Mouse (Mus musculus) intestine, embryonic 15.5 days (tissue): ENCODE measurements at regions not wholly inside any gene's neighbourhood (a gene's known extent, or its start where the extent isn't known, plus 50 kb on each side); places are given as distances from the start of the nearest gene placed in this dataset.

Source experiments
- ATAC-seq: fragments of 200-750 bp; cut with Nextera tagmentation; 2 replicates; pipeline ENCODE4 v1.8.0; 2017; ENCODE audit warnings: moderate TSS enrichment, moderate library complexity
- H3K27ac ChIP-seq: fragments of 300-500 bp; sonication (generic); 2 replicates; pipeline ENCODE4 v1.5.1; 2015; ENCODE audit warnings: mild to moderate bottlenecking, inconsistent platforms
- H3K27me3 ChIP-seq: fragments of 300-500 bp; sonication (generic); replicated peaks from 2 replicates; pipeline ENCODE4 v1.6.1; 2015; ENCODE audit warnings: inconsistent platforms
- H3K36me3 ChIP-seq: fragments of 300-500 bp; sonication (generic); 2 replicates; pipeline ENCODE4 v1.6.1; 2015; ENCODE audit warnings: inconsistent platforms
- H3K4me1 ChIP-seq: fragments of 300-500 bp; sonication (generic); replicated peaks from 2 replicates; pipeline ENCODE4 v1.6.1; 2015; ENCODE audit warnings: inconsistent platforms
- H3K4me2 ChIP-seq: fragments of 300-500 bp; sonication (generic); replicated peaks from 2 replicates; pipeline ENCODE4 v1.6.1; 2015; ENCODE audit warnings: mild to moderate bottlenecking, inconsistent platforms
- H3K4me3 ChIP-seq: fragments of 300-500 bp; sonication (generic); replicated peaks from 2 replicates; pipeline ENCODE4 v1.5.1; 2015; ENCODE audit warnings: inconsistent platforms
- H3K9ac ChIP-seq: fragments of 300-500 bp; sonication (generic); 2 replicates; pipeline ENCODE4 v1.6.1; 2015; ENCODE audit warnings: inconsistent platforms
- H3K9me3 ChIP-seq: fragments of 300-500 bp; sonication (generic); 2 replicates; pipeline ENCODE4 v1.6.1; 2016; ENCODE audit warnings: inconsistent platforms
- WGBS: fragments of 180-500 bp; shearing (Covaris S2); methylation state at CpG from one replicate; pipeline ENCODE4 v1.1.7; 2015; 5-methylcytosine and 5-hydroxymethylcytosine counted together

- Histone ChIP-seq H3K36me3 (no peaks in the 10 kb centered on the region), H3K9me3 (no peaks in the 10 kb centered on the region), H3K27me3 (no peaks in the 10 kb centered on the region), H3K4me3 (no peak overlapping the region), H3K27ac (no peak overlapping the region), H3K4me2 (no peak overlapping the region), H3K4me1 (no peaks in the 10 kb centered on the region), H3K9ac (no peak overlapping the region)
- ATAC-seq: no peak
- WGBS: 67% methylated on average over 13 of the region's 13 CpGs
Observed at GRCm38 (mm10) chr7:71456421-71456820, 105.1 kb upstream of the Gm10295 start.

DNA sequence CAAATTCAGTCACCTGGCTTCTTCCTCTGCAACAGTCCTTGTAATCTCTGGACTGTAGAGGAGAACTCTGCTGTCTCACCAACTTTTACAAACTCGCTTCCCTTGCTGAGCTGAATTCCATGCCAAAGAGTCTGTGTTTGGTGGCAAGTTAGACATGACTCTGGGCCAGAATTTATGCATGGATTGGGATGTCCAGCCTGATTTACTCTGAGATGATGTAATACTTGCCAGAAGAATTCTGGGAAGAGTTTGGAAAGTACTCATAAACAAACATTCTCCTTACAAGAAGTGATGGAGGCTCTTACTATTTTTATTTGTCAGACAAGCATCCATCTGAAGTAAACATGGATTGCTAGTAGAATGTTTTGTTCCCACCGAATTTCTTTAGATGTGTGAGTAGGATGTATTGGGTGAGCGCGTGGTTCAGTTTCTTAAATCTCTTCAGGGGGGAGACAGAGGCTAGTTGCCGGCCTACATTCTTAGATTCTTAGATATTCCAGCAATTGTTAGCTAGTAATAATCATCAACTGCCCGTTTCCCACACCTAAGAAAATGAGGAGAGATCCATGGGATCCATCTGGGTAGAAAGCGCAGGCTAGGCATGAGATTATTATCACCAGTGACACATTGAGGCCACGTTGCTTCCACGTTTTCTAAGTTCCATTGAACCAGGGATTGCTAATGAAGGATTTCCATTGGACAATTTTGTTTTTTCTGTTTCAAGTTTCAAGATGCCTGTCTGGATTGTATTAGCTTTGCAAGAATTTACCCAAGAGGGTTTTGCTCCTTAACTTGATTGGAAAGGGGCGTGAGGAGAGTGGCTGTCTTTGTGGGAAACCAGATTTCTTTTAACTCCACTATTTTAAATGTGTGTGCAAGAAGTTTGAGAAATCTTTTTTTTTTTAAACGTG is 89.3 kb upstream of the Gm10295 start:
- ATAC-seq: no peak
- no peak overlapping the region for H3K27ac ChIP-seq

DNA sequence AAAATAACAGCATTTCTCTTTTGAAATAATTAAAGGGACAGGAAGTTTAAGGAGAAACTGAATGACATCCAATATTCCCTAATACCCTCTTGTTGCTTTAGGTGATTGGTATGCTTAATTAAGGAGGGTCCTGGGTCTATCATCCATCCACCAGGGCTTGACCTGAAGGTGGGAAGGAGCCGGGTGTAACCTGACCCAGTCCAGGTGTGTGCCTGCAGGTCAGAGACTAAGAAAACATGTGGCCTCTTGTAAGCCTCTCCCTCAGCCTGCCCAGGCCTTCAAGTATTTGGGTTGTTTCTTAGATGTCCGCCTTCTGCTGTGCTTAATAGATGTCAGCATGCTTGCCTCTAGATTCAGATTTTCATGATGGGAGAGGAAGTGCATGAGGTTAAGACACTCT is 74.7 kb upstream of the Gm10295 start:
- Histone ChIP-seq H3K27ac (no peak overlapping the region), H3K4me2 (no peak overlapping the region), H3K36me3 (no peaks in the 10 kb centered on the region), H3K9ac (no peak overlapping the region), H3K4me3 (no peak overlapping the region), H3K9me3 (no peaks in the 10 kb centered on the region), H3K4me1 (no peaks in the 10 kb centered on the region), H3K27me3 (no peaks in the 10 kb centered on the region)
- ATAC-seq: no peak
- WGBS: 47% methylated on average over 2 of the region's 2 CpGs

More for the DNA sequence above, 89.3 kb upstream of the Gm10295 start:
- no peaks in the 10 kb centered on the region for H3K36me3 ChIP-seq
- no peak overlapping the region for H3K9ac ChIP-seq
- H3K4me1 ChIP-seq: no peaks in the 10 kb centered on the region
- no peak overlapping the region for H3K4me3 ChIP-seq
- 85% methylated on average over 11 of the region's 11 CpGs for WGBS
- no peaks in the 10 kb centered on the region for H3K27me3 ChIP-seq
- H3K9me3 ChIP-seq: no peaks in the 10 kb centered on the region
- H3K4me2 ChIP-seq: no peak overlapping the region

DNA sequence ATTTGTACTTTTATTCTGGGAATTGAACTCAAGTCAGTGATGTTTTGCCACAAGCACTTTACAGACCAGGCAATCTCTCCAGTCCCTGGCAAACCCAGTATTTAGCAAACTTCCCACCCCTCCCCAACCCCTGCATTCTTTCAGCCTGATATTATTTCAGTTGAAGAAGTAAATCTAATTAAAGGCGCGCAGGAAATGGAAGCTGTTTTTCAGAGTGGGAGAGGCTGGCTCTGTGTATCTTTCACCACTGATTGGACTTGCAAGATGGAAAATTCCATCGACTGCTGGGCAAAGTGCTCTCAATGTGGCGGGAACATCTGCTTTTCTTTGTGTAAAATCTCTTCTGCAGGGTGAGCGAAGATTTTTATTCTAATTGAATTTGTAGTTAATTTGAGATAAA is 68.0 kb upstream of the Gm10295 start:
- Histone ChIP-seq H3K27ac (no peak overlapping the region), H3K9ac (no peak overlapping the region), H3K36me3 (no peaks in the 10 kb centered on the region), H3K9me3 (no peaks in the 10 kb centered on the region), H3K4me2 (no peak overlapping the region), H3K4me1 (no peaks in the 10 kb centered on the region), H3K27me3 (no peaks in the 10 kb centered on the region), H3K4me3 (no peak overlapping the region)
- 45% methylated on average over 5 of the region's 5 CpGs for WGBS
- peak; percentile 36; the same call in 1 of the 2 replicates for ATAC-seq

DNA sequence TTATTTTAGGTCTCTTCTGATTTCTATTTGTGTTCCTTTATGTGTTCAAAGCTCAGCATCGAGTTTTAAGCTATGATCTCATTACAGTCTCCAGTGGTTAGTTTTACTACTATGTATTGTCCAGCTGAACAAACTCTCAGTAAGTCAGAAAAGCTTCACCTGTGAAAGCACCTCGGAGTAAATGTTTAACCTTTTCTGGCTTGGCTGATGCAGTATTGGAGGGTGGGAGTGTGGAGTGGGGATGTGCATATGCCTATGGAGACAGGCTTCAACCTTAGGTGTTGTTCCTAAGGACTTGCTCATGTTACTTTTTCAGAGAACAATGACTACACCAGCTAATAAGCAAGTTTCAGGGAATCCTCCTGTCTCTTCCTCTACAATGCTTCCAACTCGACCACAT is 67.6 kb upstream of the Gm10295 start:
- no peaks in the 10 kb centered on the region for H3K36me3 ChIP-seq
- ATAC-seq: peak; percentile 59; the same call in 1 of the 2 replicates
- no peak overlapping the region for H3K4me3 ChIP-seq
- no peaks in the 10 kb centered on the region for H3K9me3 ChIP-seq
- H3K27ac ChIP-seq: no peak overlapping the region
- H3K9ac ChIP-seq: no peak overlapping the region
- no peaks in the 10 kb centered on the region for H3K4me1 ChIP-seq
- no peaks in the 10 kb centered on the region for H3K27me3 ChIP-seq
- H3K4me2 ChIP-seq: no peak overlapping the region
- 45% methylated on average over 3 of the region's 3 CpGs for WGBS

DNA sequence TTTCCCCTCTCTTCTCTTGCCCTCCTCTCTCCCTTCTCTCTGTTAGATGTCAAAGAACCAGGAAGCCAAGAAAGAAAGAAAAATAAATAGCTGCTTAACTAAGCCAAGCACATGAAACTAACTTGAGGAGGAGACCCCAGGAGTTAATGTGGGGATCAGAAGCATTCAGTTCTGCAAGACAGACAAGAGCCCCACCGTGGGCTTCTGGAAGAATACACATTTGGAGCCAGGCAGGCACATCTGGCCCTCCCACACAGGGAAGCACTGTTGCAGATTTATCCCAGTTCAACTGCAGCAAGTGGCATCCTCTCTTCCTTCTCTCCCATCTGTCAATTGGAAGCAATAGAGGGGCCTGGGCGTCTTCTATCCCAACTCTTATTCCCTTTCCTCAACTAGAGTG is 63.5 kb upstream of the Gm10295 start:
- peaks cover 3% of the 10 kb centered on the region; the same call in 1 of the 2 replicates for H3K4me1 ChIP-seq
- WGBS: 62% methylated on average over 2 of the region's 2 CpGs
- no peak overlapping the region for H3K27ac ChIP-seq
- ATAC-seq: no peak
- no peak overlapping the region for H3K9ac ChIP-seq
- no peaks in the 10 kb centered on the region for H3K36me3 ChIP-seq
- H3K27me3 ChIP-seq: no peaks in the 10 kb centered on the region
- H3K4me2 ChIP-seq: no peak overlapping the region
- H3K4me3 ChIP-seq: no peak overlapping the region
- no peaks in the 10 kb centered on the region for H3K9me3 ChIP-seq

GRCm38 (mm10) chr7:71413121-71413520 is 61.8 kb upstream of the Gm10295 start:
- no peaks in the 10 kb centered on the region for H3K36me3 ChIP-seq
- no peak overlapping the region for H3K4me2 ChIP-seq
- H3K27me3 ChIP-seq: no peaks in the 10 kb centered on the region
- peaks cover 3% of the 10 kb centered on the region; the same call in 1 of the 2 replicates for H3K4me1 ChIP-seq
- no peak overlapping the region for H3K4me3 ChIP-seq
- H3K9ac ChIP-seq: no peak overlapping the region
- H3K9me3 ChIP-seq: no peaks in the 10 kb centered on the region
- WGBS: 67% methylated on average over 6 of the region's 6 CpGs
- ATAC-seq: no peak
- no peak overlapping the region for H3K27ac ChIP-seq

GRCm38 (mm10) chr7:71412079-71412478 is 60.8 kb upstream of the Gm10295 start:
- WGBS: 2% methylated on average over 12 of the region's 12 CpGs
- no peaks in the 10 kb centered on the region for H3K27me3 ChIP-seq
- peak overlapping the region; percentile 71 for H3K4me2 ChIP-seq
- H3K36me3 ChIP-seq: no peaks in the 10 kb centered on the region
- no peaks in the 10 kb centered on the region for H3K9me3 ChIP-seq
- H3K4me3 ChIP-seq: peak overlapping the region; percentile 27; the same call in 1 of the 2 replicates
- no peak overlapping the region for H3K27ac ChIP-seq
- peak; percentile 81 for ATAC-seq
- H3K4me1 ChIP-seq: peaks cover 3% of the 10 kb centered on the region; the same call in 1 of the 2 replicates
- no peak overlapping the region for H3K9ac ChIP-seq

DNA sequence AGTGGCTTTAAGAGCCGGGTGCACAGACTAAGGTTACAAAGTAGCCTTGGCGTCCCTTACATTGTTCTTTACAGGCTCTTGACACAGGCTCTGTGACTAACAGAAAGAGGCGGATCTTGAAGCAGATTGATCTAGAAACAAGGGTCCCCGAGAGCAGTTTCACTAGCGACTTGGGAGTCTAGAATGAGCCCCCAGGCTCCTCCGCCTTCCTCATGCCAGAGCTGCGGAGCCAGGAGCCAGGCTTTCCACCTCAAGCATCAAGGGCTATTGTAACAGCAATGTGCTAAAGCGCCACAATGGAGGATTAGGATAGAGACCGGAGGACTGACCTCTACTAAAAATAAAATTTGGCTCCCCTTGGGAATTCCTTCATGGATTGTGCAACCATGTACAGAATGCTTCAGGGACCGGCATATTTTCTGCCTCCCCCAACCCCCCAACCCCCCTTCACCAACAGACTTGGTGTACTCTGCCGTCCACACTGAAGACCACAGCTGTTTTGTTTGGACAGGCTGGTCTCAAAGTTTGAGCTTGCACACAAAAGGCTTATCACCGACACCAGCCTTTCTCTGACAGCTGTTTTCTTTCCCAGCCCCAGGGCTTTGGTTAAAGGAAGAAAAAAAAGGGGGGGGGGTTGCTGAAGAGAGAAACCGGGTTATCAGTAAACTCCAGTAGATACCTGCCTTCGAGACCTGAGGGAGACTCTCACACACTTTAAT is 60.2 kb upstream of the Gm10295 start:
- no peak overlapping the region for H3K9ac ChIP-seq
- H3K4me3 ChIP-seq: peak overlapping the region; percentile 27; the same call in 1 of the 2 replicates
- peak; percentile 81 for ATAC-seq
- H3K36me3 ChIP-seq: no peaks in the 10 kb centered on the region
- WGBS: 19% methylated on average over 14 of the region's 14 CpGs
- no peaks in the 10 kb centered on the region for H3K27me3 ChIP-seq
- peak overlapping the region; percentile 71 for H3K4me2 ChIP-seq
- H3K4me1 ChIP-seq: peaks cover 3% of the 10 kb centered on the region; the same call in 1 of the 2 replicates
- H3K27ac ChIP-seq: peak overlapping the region; percentile 64
- H3K9me3 ChIP-seq: no peaks in the 10 kb centered on the region

DNA sequence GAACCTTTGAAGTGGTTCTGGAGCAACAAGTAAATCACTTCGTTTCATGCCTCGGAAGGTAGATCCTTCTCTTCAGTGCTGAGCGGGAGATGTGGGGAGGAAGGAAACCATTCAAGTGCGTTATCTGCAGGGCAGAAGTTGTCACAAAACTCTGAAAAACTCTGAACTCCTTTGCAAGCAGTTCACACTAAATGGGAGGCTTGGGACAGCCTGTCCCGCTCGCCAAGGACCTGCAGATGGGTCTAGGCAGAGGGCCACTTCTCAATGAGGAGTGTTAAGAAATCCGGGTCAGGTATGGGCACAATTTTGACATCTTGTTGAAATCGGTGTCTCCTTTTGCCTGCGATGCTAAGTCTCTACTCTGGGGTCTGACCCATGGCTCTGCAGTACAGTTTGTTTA is 58.6 kb upstream of the Gm10295 start:
- Histone ChIP-seq H3K4me3 (no peak overlapping the region), H3K27me3 (no peaks in the 10 kb centered on the region), H3K9ac (no peak overlapping the region), H3K4me1 (peaks cover 3% of the 10 kb centered on the region; the same call in 1 of the 2 replicates), H3K4me2 (no peak overlapping the region), H3K9me3 (no peaks in the 10 kb centered on the region), H3K36me3 (no peaks in the 10 kb centered on the region), H3K27ac (no peak overlapping the region)
- ATAC-seq: no peak
- 74% methylated on average over 9 of the region's 9 CpGs for WGBS

GRCm38 (mm10) chr7:71409061-71409460 is 57.8 kb upstream of the Gm10295 start:
- H3K9ac ChIP-seq: no peak overlapping the region
- no peak overlapping the region for H3K4me2 ChIP-seq

GRCm38 (mm10) chr7:71406283-71406682 is 55.0 kb upstream of the Gm10295 start:
- Histone ChIP-seq H3K27ac (no peak overlapping the region), H3K4me2 (no peak overlapping the region), H3K4me1 (peaks cover 1% of the 10 kb centered on the region; the same call in 1 of the 2 replicates), H3K4me3 (no peak overlapping the region), H3K9me3 (no peaks in the 10 kb centered on the region), H3K27me3 (no peaks in the 10 kb centered on the region), H3K9ac (no peak overlapping the region), H3K36me3 (no peaks in the 10 kb centered on the region)
- WGBS: 88% methylated on average over 8 of the region's 8 CpGs
- ATAC-seq: no peak

More at GRCm38 (mm10) chr7:71409061-71409460, 57.8 kb upstream of the Gm10295 start:
- Histone ChIP-seq H3K27me3 (no peaks in the 10 kb centered on the region), H3K27ac (no peak overlapping the region), H3K4me1 (peaks cover 3% of the 10 kb centered on the region; the same call in 1 of the 2 replicates), H3K4me3 (no peak overlapping the region), H3K9me3 (no peaks in the 10 kb centered on the region), H3K36me3 (no peaks in the 10 kb centered on the region)
- WGBS: 34% methylated on average over 5 of the region's 5 CpGs
- ATAC-seq: no peak
